Mouse (Mus musculus): Measurements from ENCODE around the gene Ppard.
"Not testable (repeated sequence)": the region's sequence is repeated elsewhere in the genome, so short reads cannot be mapped to it uniquely, and the experiment has no call there.

Ppard gene

DNA sequence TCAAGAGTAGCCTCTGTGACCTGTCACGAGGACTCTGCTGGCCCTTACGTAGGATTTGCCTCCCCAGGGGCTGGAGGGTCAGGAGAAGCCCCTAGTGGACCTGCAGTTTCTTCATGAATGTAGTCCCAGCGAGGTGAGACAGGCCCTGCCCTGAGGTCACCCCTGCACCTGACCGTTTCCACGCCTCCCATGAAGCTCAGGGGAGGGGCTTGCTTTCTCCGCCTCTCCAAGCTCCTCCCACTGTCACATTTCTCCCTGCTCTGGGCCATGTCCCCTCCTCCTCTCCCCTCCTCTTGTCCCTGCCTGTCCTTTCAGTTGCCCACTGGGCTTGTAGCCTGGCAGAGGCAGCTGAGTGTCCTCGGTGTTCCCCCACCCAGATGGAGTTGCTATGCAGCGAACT is 84.6 kb downstream of the Ppard start:
- DNase-seq = no peak

GRCm38 (mm10) chr17:28317725-28318124 is 85.2 kb downstream of the Ppard start:
- no peak for DNase-seq

- no peak for DNase-seq
These were observed 89.2 kb downstream of the Ppard start for GRCm38 (mm10) chr17:28321700-28322099.

GRCm38 (mm10) chr17:28323786-28324185 is 91.3 kb downstream of the Ppard start:
- no peak for DNase-seq

GRCm38 (mm10) chr17:28324416-28324815 is 91.9 kb downstream of the Ppard start:
- not testable (repeated sequence) for DNase-seq

- DNase-seq = no peak
These were observed 93.3 kb downstream of the Ppard start for GRCm38 (mm10) chr17:28325751-28326150.

DNA sequence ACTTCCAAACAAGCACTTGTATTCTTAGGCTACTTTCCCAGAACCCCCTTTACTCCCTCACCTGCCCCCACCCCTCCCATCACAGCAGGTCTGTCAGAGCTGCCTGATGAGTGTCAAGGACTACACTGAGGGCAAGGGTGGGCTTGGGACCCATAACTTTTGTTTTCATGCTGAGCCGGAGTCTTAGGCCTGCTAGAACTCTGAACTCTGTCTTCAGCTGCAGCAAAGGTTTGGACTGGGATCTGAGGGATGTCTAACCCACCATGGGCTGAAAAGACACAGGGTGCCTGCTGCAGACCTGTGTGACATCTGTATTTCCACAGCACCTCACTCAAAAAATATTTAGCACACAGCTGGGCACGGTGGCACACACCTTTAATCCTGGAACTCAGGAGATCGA is 94.5 kb downstream of the Ppard start:
- no peak for DNase-seq

DNA sequence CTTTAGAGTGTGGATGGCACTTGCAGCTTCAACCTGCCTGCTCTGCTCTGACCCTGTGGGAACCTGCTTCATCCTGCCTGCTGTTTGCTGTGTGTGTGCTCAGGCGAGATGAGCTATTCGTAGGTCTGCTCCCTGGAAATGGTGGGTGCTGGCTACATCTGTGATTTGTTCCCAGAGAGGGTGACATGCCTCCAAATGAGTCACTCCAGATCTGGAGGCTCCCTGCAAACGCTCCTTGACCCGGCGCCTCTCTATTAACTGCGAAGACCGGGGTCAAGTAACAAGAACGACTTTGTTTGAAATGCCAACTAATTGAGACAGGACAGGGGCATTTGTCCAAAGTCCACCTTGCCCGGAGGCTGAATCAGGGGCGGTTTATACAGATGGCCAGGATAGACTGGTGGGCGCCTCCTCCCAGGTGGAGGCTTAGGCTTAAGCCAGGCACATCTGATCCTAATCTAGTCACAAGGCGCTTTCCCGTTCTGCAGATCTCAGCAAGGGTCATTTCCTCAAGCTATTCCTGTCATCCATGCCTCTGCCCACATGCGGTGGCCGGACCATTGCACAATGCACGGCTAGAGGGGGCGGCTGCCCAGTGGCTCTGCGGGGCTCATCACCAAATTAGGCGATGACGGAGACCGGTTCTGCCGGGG is 95.3 kb downstream of the Ppard start:
- DNase-seq = no peak

DNA sequence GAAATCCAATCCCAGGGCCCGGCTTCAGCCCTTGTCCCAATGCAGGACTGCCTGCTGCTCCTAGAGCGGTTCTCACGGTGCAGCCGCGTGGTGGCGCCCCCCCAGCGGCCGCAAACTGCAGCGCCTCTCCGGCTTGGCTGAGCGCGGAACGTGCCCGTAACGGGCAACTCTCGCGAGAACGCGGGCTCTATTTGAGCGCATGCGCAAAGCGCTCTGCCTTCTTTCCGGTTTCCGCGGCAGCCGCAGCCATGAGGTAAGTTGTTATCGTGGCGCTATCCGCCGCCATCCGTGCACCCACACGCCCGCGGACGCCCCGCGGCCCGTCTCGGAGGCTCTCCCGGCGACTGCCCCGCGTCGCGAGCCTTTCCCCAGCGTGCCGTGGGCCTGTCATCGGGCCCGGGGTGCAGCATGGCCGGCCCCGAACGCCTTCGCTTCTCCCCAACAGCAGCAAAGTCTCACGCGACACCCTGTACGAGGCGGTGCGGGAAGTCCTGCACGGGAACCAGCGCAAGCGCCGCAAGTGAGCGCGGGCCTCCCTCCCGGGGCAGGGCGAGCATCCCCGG is 95.9 kb downstream of the Ppard start, which contains the start of gene Rpl10a:
Gene Rpl10a (plus strand): TSS at position 106 of the 563 bp plus-strand sequence.
- peak; percentile 99 for DNase-seq

DNA sequence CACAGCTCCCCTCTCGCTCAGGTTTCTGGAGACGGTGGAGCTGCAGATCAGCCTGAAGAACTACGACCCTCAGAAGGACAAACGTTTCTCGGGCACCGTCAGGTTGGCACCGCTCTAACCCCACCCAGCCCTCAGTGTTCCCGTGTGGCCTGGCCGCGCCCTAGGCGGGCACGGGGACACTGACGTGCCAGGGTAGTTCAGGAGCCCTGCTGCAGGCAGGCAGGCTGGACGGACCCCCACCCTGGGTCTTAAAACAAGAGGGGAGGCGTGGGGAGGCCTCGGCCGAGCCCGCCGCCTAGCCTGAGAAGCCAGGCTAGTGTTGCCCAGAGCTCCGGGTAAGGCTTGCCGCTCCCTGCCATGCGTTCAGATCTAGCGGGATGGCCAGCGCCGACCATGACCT is 96.4 kb downstream of the Ppard start:
- no peak for DNase-seq

DNA sequence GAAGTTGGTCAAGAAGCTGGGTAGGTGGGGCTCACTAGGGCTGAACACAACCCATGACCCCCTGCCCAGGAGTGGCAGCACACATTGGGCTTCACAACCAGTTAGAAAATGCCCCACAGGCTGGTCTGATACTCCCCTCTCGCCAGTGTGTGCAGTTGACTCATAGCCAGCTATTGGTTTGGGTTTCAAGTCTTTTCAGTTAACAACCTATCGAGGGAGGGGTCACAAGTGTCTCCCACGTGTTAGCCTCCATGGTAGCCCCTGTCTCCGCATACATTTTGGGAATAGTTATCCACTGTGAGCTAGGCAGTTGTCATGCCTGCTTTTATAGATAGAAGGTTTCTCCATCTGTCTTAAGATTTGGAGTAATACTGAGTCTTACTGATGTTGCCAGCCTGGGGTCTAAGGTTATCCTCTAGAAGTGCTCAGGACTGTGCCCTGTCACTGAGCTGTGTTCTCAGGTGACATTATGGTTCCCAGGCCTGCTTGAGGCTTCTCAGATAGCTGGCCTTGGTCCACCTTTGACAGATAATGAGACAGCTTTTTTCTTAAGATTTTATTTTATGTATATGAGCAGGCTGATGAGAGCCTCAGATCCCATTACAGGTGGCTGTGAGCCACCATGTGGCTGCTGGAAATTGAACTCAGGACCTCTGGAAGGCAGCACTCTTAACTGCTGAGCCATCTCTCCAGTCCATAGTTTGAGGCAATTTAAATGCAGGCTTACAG is 97.2 kb downstream of the Ppard start:
- no peak for DNase-seq

DNA sequence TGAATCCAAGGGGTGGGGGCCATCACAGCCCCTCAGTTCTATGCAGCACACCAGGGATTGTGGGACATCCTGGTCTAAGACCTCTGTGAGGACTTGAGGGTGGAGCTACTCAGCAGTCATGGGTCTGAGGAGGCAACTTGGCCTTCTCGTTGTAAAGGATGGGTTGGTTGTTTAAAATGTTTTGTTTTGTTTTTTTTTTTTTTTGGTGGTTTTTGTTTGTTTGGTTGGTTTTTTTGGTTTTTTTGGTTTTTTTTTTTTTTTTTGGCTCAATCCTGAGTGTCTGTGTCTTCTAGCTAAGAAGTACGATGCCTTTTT is 97.7 kb downstream of the Ppard start:
- no peak for DNase-seq

- DNase-seq = not testable (repeated sequence)
These were observed 98.1 kb downstream of the Ppard start for GRCm38 (mm10) chr17:28330590-28330989.

DNA sequence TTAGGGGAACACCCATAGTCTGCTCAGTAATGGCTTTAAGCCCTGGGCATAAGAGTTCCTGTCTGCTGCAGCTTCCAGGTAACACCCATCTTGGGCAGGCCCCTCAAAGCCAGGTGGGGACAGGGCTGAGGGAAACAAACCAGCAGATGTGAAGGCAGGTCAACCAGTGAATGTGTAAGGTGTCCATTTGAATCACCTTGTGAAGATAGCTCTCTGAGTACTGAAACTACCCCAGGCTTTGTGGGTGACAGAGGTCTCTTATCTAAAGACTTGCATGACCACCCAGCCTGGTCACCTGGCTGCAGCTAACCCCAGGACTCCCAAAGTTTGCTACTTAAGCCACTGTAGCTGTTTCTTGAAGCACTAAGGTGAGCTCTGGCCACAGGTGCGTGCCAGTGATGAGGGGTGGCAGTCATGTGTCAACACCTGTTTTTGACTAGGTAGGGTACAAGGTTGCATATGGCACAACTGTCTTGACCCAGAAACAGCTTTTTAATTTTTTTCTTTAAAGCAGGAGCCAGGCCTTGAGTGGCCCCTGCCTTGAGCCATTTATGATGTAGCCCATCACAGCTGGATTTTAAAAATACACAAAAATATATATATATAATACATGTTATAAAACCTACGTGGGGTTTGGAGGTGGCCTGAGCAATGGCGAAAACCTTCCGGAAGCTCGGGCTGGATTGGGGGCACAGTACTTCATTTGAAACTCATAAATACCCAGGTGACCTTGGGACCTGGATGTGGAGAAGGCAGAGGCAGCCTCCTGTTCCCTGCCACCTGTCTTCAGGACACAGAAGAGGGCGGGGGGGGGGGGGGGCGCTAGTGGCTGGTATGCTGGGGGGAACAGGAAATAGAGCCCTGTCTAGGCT is 99.0 kb downstream of the Ppard start:
- DNase-seq = no peak

- DNase-seq = no peak
These were observed 99.8 kb downstream of the Ppard start for GRCm38 (mm10) chr17:28332113-28332914.

DNA sequence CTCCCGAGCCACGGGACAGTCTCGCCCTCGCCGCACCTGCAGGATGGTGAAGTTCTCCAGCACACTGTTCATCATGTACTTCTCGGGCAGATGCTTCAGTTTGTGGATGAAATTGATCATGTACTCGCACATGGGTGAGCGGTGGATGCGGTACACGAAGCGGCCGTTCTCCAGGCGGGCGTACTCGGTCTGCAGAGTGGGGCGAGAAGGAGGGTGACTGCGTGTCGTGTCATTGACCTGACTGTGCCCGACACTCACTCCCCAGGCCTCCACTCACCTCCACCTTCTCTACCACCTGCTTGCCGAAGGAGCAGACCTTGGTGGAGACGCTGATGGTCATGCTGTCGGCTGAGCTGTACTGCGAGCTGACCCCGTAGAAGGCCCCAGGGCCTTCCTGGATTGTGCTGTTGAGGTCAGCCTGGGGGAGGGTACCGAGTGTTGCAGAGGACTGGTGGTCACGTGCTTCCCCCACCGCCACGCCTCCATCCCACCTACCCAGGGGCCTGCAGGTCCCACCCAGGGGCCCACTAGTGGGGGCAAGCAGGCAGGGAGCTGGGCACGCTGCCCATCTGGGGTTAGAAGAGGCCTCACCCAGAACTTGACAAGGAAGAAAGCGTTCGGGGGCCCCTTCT is 100.5 kb downstream of the Ppard start:
- DNase-seq = no peak

GRCm38 (mm10) chr17:28335267-28335666 is 102.8 kb downstream of the Ppard start:
- no peak for DNase-seq

DNA sequence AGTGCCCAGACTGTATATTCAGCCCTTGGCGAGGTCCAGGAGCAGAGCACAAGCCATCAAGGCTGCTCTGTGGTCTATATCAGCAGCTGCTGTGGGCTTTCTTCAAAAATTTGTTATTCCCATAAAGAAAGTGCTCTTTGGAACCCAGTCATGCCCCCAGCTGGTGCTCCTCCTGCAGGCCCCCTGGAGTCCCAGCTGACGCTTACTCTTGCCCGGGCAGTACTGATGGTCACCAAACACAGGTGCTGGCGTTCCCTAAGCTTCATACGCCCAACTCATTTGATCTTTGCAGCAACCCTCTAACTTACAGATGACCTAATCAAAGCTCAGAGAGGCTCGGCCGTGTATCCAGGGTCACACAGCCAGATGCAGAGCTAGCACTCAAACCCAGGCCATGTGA is 105.0 kb downstream of the Ppard start:
- no peak for DNase-seq

GRCm38 (mm10) chr17:28340578-28340977 is 108.1 kb downstream of the Ppard start:
- DNase-seq = no peak

DNA sequence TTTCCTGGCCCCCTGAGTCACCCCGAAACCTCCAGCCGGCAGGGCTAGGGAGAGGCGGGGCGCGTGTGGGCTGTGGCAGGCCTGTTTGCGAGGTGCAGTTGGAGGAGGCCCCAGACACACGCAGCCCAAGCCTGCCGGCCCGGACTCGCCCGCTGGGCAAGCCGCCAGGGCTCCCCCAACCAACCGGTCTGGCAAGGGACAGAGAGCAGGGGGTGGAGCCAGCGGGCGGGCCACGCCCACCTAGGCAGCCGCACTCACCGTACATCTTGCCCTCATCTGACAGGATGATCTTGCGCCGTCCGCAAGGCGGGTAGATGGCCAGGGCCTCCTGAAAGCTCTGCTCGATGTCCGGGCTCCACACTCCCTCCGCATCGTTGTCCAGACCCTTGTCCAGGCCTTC is 108.6 kb downstream of the Ppard start:
- DNase-seq = peak; percentile 81 to 88

DNA sequence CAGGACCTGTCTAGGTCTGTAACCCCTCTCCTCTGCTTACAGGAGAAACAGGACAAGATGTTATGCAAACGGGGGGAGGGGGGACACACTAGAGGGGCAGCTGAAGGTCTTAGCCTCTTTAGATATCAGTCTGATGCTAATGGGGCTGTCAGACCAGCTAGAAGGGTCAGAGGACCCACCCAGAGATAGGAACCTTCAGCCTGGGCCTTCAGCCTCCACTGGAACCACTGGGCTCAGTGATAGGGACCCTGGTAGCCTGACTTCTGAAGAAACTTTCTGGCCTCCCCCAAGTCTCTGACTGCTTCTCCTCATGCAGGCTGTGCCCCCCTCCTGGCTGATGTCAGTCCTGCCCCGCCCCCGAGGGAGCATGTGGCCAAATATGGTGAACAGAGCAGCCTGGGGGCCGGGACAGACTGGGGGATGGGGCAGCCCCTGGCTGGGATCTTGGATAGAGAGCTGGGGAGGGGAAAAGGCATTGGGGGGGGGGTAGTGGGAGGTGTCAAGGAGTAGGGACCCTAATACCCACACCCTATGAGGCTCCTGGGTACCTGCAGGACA is 111.6 kb downstream of the Ppard start:
- no peak for DNase-seq

- no peak for DNase-seq
These were observed 112.2 kb downstream of the Ppard start for GRCm38 (mm10) chr17:28344670-28345069.
